Mouse (Mus musculus) forebrain, embryonic 12.5 days (tissue): ENCODE measurements around the gene Gm9513. TPM values are rescaled to one million over a fixed set of nuclear protein-coding genes. Genes with fewer than 3 reads are reported as not detected.

Source experiments
- ATAC-seq: fragments of 200-750 bp; cut with Nextera tagmentation; 2 replicates; pipeline ENCODE4 v1.8.0; 2017; ENCODE audit warnings: moderate TSS enrichment; ENCODE audit not compliant: low FRiP score
- H3K27ac ChIP-seq: fragments of 300-500 bp; sonication (generic); 2 replicates; pipeline ENCODE4 v1.5.1; 2016; ENCODE audit warnings: mild to moderate bottlenecking
- H3K27me3 ChIP-seq: fragments of 300-500 bp; sonication (generic); 2 replicates; pipeline ENCODE4 v1.6.1; 2016; ENCODE audit warnings: mild to moderate bottlenecking
- H3K36me3 ChIP-seq: fragments of 300-500 bp; sonication (generic); replicated peaks from 2 replicates; pipeline ENCODE4 v1.6.1; 2016; ENCODE audit warnings: mild to moderate bottlenecking
- H3K4me1 ChIP-seq: fragments of 300-500 bp; sonication (generic); 2 replicates; pipeline ENCODE4 v1.6.1; 2016
- H3K4me2 ChIP-seq: fragments of 300-500 bp; sonication (generic); 2 replicates; pipeline ENCODE4 v1.6.1; 2016; ENCODE audit warnings: mild to moderate bottlenecking, moderate library complexity
- H3K4me3 ChIP-seq: fragments of 300-500 bp; sonication (generic); replicated peaks from 2 replicates; pipeline ENCODE4 v1.5.1; 2016; ENCODE audit warnings: mild to moderate bottlenecking
- H3K9ac ChIP-seq: fragments of 300-500 bp; sonication (generic); 2 replicates; pipeline ENCODE4 v1.6.1; 2016; ENCODE audit warnings: mild to moderate bottlenecking
- H3K9me3 ChIP-seq: fragments of 300-500 bp; sonication (generic); 2 replicates; pipeline ENCODE4 v1.6.1; 2016
- WGBS: fragments of 180-500 bp; shearing (Covaris S2); methylation state at CpG from one replicate; pipeline ENCODE4 v1.1.7; 2016; 5-methylcytosine and 5-hydroxymethylcytosine counted together
- polyA plus RNA-seq: library from polyadenylated mRNA; unstranded; fragments of >200 nt; fragmentation: Nextera tagmentation; extraction: Ambion mirVana; gene quantifications from 2 replicates; pipeline ENCODE4 v1.2.1, GENCODE M21; 2016

Gm9513 gene
- not detected in 2 replicates for polyA plus RNA-seq

DNA sequence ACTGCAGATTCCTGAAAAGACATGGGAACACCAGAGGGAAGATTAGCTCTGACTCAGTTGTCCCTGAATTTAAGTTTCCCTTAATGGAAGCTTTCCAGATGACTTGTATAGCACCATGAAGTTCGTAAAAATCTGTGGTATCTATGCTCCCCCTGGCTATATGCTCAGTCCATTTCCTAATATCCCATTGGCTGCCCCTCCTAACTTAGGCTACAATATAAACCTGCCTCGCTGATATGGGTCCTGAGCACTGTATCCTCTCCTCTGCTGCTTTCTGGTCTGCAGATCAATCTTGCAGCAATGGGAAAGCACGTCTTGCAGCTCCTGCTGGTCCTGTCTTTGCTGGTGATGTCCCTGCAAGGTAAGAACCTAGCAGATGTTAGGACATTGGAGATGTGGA lies at the start of gene Gm9513:
Gene Gm9513 (plus strand): TSS at position 301 of the 400 bp plus-strand sequence.
- Histone ChIP-seq H3K36me3 (no peaks in the 10 kb centered on the region), H3K4me1 (no peaks in the 10 kb centered on the region), H3K4me3 (no peak within 1 kb of the TSS), H3K4me2 (no peak within 1 kb of the TSS), H3K9me3 (peaks cover 17% of the 10 kb centered on the region), H3K27ac (no peak within 1 kb of the TSS), H3K9ac (no peak within 1 kb of the TSS), H3K27me3 (no peaks in the 10 kb centered on the region)
- no peak for ATAC-seq
- WGBS, result 64% methylated on average over 3 of the region's 3 CpGs

DNA sequence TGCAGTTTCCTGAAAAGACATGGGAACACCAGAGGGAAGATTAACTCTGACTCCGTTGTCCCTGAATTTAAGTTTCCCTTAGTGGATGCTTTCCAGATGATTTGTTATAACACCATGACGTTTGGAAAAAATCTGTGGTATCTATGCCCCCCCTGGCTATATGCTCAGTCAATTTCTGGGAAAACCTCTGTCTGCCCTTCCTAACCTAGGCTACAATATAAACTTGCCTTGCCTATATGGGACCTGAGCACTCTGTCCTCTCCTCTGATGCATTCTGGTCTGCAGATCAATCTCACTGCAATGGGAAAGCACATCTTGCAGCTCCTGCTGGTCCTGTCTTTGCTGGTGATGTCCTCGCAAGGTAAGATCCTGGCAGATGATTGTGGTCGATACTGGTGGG lies 43.9 kb upstream of the Gm9513 start, which contains the start of gene Gm7257:
Gene Gm7257 (plus strand): TSS at position 301 of the 400 bp plus-strand sequence.
- no peaks in the 10 kb centered on the region for H3K4me1 ChIP-seq
- 83% methylated on average over 4 of the region's 4 CpGs for WGBS
- no peak within 1 kb of the TSS for H3K4me3 ChIP-seq
- no peak within 1 kb of the TSS for H3K27ac ChIP-seq
- H3K4me2 ChIP-seq, result no peak within 1 kb of the TSS
- no peak for ATAC-seq
- H3K9me3 ChIP-seq, result peaks cover 17% of the 10 kb centered on the region; the same call in 1 of the 2 replicates
- no peaks in the 10 kb centered on the region for H3K36me3 ChIP-seq
- no peaks in the 10 kb centered on the region for H3K27me3 ChIP-seq
- no peak within 1 kb of the TSS for H3K9ac ChIP-seq

DNA sequence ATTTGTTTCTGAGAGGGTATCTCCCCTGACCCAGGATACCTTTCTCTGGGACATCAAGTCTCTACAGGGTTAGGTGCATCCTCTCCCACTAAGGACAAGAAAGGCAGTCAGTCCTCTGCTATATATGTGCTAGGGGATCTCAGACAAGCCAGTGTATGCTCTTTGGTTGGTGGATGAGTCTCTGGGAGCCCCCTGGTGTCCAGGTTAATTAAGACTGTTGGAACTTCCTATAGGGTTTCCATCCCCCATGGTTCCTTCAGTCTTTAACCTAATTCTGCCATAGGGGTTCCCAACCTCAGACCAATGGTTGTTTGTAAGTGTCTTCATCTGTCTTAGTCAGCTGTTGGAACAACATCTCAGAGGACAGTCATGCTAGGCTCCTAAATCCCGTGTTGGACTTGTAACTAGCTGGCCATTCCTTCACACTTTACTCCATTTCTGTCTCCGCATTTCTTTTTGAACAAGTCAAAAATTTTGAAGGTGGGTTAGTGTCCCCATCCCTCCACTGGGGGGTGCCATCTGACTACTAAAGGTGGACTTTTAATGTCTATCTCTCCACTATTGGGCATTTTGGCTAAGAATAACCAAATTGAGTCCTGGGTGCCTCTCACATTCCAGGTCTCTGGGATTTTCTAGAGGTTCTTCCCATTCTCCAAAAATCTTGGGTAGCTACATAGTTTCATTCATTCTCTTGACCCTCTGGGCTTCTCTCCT lies 40.2 kb upstream of the Gm9513 start:
- no peak overlapping the region for H3K4me2 ChIP-seq
- no peaks in the 10 kb centered on the region for H3K27me3 ChIP-seq
- ATAC-seq, result no peak
- no peak overlapping the region for H3K4me3 ChIP-seq
- 35% methylated on average over 2 of the region's 2 CpGs for WGBS
- no peaks in the 10 kb centered on the region for H3K36me3 ChIP-seq
- no peaks in the 10 kb centered on the region for H3K4me1 ChIP-seq
- H3K9me3 ChIP-seq, result peaks cover 17% of the 10 kb centered on the region; the same call in 1 of the 2 replicates
- no peak overlapping the region for H3K9ac ChIP-seq
- no peak overlapping the region for H3K27ac ChIP-seq

DNA sequence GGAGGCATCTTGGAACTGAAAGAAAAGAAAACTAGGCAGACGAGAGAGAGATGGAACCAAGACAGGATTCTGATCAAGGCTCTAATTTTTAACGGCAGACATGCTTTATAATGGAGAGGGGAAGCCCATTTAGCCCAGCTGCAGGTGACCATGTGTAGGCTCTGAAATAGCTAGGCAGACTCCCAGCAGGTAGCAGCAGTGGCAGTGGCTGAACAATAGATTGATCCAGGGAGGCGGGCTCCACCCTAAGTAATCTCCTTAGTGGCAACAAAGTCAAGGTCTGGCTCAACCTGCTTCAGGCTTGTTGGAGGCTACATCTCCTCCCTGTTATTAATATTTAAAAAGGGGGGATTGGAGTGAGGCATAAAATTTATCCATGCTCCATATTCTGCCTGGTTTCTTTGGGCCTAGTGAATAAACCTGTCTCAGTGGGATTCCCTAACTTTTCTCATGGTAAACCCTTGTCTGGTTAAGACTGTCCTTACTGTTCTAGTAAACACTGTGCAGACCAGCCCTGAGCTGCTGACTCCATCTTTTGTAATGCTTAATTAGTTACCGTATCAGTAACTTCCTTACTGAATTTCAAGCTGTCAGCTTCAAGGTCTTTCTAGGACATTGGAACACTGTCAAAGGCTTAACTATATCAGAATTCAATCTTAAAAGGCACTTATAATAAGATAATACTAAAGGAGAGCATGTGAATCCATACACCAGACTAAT lies 19.2 kb downstream of the Gm9513 start:
- Histone ChIP-seq H3K36me3 (no peaks in the 10 kb centered on the region), H3K4me1 (no peaks in the 10 kb centered on the region), H3K4me3 (no peak overlapping the region), H3K27me3 (no peaks in the 10 kb centered on the region), H3K9me3 (peaks cover 14% of the 10 kb centered on the region; the same call in 1 of the 2 replicates), H3K27ac (no peak overlapping the region), H3K9ac (no peak overlapping the region), H3K4me2 (no peak overlapping the region)
- no peak for ATAC-seq
- WGBS, result 85% methylated on average over 4 of the region's 4 CpGs

DNA sequence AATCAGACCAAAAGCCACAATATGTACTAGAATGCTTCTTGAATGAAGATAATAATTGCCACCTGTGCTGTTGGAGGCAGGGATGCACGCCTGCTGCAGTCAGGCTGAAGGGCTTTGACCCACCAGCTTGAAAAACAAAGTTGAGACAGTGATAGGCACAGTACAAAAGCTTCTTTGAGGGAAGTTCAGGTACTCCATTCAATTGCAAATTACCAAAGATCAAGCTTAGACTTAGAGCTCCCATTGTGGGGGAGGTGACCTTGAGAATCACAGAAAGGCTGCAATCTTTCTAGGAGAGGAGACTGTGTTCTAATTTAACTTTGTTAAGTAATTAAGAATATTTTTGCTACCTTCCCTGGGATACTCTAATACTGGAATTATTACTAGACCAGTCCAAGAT lies 20.4 kb downstream of the Gm9513 start:
- Histone ChIP-seq H3K9me3 (peaks cover 15% of the 10 kb centered on the region; the same call in 1 of the 2 replicates), H3K27me3 (no peaks in the 10 kb centered on the region), H3K27ac (no peak overlapping the region), H3K4me1 (no peaks in the 10 kb centered on the region), H3K4me2 (no peak overlapping the region), H3K4me3 (no peak overlapping the region), H3K9ac (no peak overlapping the region), H3K36me3 (no peaks in the 10 kb centered on the region)
- WGBS, result 67% methylated on average over 1 of the region's 1 CpGs
- no peak for ATAC-seq

DNA sequence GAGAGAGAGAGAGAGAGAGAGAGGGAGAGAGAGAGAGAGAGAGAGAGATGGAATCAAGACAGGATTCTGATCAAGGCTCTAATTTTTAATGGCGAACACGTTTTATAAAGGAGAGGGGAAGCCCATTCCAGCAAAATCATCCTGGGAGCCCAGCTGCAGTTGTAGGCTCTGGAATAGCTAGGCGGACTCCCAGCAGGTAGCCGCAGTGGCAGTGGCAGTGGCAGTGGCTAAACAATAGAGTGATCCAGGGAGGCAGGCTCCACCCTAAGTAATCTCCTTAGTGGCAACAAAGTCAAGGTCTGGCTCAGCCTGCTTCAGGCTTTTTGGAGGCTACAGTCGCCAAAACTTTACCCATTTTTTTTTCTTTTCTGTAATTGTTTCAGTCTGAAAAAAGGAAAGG lies 28.8 kb downstream of the Gm9513 start:
- WGBS, result 79% methylated on average over 5 of the region's 5 CpGs
- Histone ChIP-seq H3K9ac (no peak overlapping the region), H3K27me3 (no peaks in the 10 kb centered on the region), H3K4me3 (no peak overlapping the region), H3K4me2 (no peak overlapping the region), H3K4me1 (no peaks in the 10 kb centered on the region), H3K9me3 (peaks cover 47% of the 10 kb centered on the region), H3K27ac (no peak overlapping the region), H3K36me3 (no peaks in the 10 kb centered on the region)
- ATAC-seq, result no peak

Other genes with a start within 250 kb of the Gm9513 start
- gene Gm7257, start 43.8 kb upstream of the Gm9513 start, polyA plus RNA-seq, result not detected in 2 replicates
- gene Gm5615, start 66.3 kb downstream of the Gm9513 start, polyA plus RNA-seq, result not detected in 2 replicates
- gene Gm17689, start 107.0 kb downstream of the Gm9513 start, polyA plus RNA-seq, result not detected in 2 replicates
- not detected in 2 replicates for gene A630095E13Rik, start 167.7 kb downstream of the Gm9513 start, polyA plus RNA-seq
- not detected in 2 replicates for gene Acrv1, start 217.6 kb downstream of the Gm9513 start, polyA plus RNA-seq